8 mouse cellular contexts compared by ENCODE assay signal in the genomic region with DNA sequence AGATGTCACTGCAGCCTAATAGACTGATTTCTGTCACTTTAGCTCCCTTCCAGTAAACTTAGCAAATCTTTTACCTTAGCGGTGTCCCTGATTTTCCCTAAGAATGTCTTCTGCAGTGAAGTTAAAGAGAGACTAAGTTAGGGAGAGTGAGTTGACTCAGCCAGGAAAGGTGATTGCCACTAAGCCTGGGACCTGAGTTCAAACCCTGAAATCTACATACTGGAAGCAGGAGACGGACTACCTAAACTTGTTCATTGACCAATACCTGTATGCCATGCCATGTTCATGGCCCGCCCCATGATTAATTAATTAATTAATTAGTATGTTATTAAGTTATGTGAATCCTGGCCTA. TPM values are rescaled to one million over a fixed set of nuclear protein-coding genes. Genes with fewer than 3 reads are reported as not detected.
DNase-seq lines count a peak whose midpoint lies in the region; ATAC-seq lines count a peak whose summit lies in the region.

No protein-coding gene starts in this region.

- DNase-seq in cerebellum, postnatal 14 days = peak; percentile 47 to 65
- DNase-seq in cerebellum, postnatal 4 days (ENCODE audit: low spot score in 2 of 2) = no peak
- DNase-seq in ovary, postnatal 14 days (ENCODE audit: low spot score) = peak; percentile 21
- DNase-seq in ovary, postnatal 36 days (ENCODE audit: low spot score) = no peak
- peak; percentile 90 for DNase-seq in hindbrain, embryonic 14.5 days (ENCODE audit: low spot score)
- peak; percentile 90 for DNase-seq in midbrain, embryonic 14.5 days
- no peak for DNase-seq in testis, postnatal 10 days (ENCODE audit: low spot score)

- no peak overlapping the region for H3K27ac ChIP-seq in hindbrain, embryonic 14.5 days
- no peak overlapping the region for H3K27ac ChIP-seq in midbrain, embryonic 14.5 days (replicated peaks; ENCODE audit: low read depth, low read length)

- peak; percentile 24; the same call in 1 of the 2 replicates for ATAC-seq in hindbrain, embryonic 14.5 days (ENCODE audit: low FRiP score)
- peak; percentile 60; the same call in 1 of the 2 replicates for ATAC-seq in midbrain, embryonic 14.5 days (ENCODE audit: low FRiP score, low TSS enrichment)
- no peak for ATAC-seq in monocyte, adult 5-6 weeks (replicated peaks; ENCODE audit: insufficient number of reproducible peaks, low FRiP score, low TSS enrichment, poor library complexity, severe bottlenecking)

- H3K4me3 ChIP-seq in hindbrain, embryonic 14.5 days (replicated peaks; ENCODE audit: low read length) = no peak overlapping the region
- H3K4me3 ChIP-seq in midbrain, embryonic 14.5 days (replicated peaks; ENCODE audit: low read depth, low read length) = no peak overlapping the region

- H3K36me3 ChIP-seq in hindbrain, embryonic 14.5 days (replicated peaks; ENCODE audit: control insufficient read depth, insufficient read depth) = peaks cover under 1% of the 10 kb centered on the region; the same call in 1 of the 2 replicates
- no peaks in the 10 kb centered on the region for H3K36me3 ChIP-seq in midbrain, embryonic 14.5 days (ENCODE audit: control insufficient read depth, insufficient read depth, low read length)

- no peak overlapping the region for H3K4me2 ChIP-seq in hindbrain, embryonic 14.5 days (replicated peaks)
- no peak overlapping the region for H3K4me2 ChIP-seq in midbrain, embryonic 14.5 days (ENCODE audit: low read length)

- H3K4me1 ChIP-seq in hindbrain, embryonic 14.5 days (replicated peaks; ENCODE audit: control insufficient read depth, insufficient read depth, low read length) = no peaks in the 10 kb centered on the region
- no peaks in the 10 kb centered on the region for H3K4me1 ChIP-seq in midbrain, embryonic 14.5 days (ENCODE audit: control insufficient read depth, insufficient read depth, low read length)

- no peaks in the 10 kb centered on the region for H3K9me3 ChIP-seq in hindbrain, embryonic 14.5 days (ENCODE audit: control insufficient read depth, low read length)
- H3K9me3 ChIP-seq in midbrain, embryonic 14.5 days (ENCODE audit: control insufficient read depth, low read length) = no peaks in the 10 kb centered on the region

- H3K27me3 ChIP-seq in hindbrain, embryonic 14.5 days (ENCODE audit: control insufficient read depth, insufficient read depth, low read length) = no peaks in the 10 kb centered on the region
- H3K27me3 ChIP-seq in midbrain, embryonic 14.5 days (ENCODE audit: control insufficient read depth, insufficient read depth, low read length) = no peaks in the 10 kb centered on the region

- WGBS in hindbrain, embryonic 14.5 days = 60% methylated on average over 3 of the region's 3 CpGs
- 61% methylated on average over 3 of the region's 3 CpGs for WGBS in midbrain, embryonic 14.5 days

- H3K9ac ChIP-seq in hindbrain, embryonic 14.5 days = no peak overlapping the region
- H3K9ac ChIP-seq in midbrain, embryonic 14.5 days (replicated peaks; ENCODE audit: low read length) = no peak overlapping the region

RNA-seq across cellular contexts. Expression of a gene that starts 26.6 kb away (rescaled TPM):
- 43.7 and 48.0 TPM in 2 replicates for polyA plus RNA-seq in hindbrain, embryonic 14.5 days (2014; fragmentation: Nextera tagmentation; extraction: Ambion mirVana)
- 28.5 and 32.8 TPM in 2 replicates for polyA plus RNA-seq in midbrain, embryonic 14.5 days (2014; fragmentation: Nextera tagmentation; extraction: Ambion mirVana)
- total RNA-seq in monocyte, adult 5-6 weeks (2017) = 3.0 to 6.3 TPM (median 4.1 TPM) in 3 replicates

RNA-seq across cellular contexts. Expression of a gene that starts 26.6 kb away (rescaled TPM):
- 19.5 and 22.5 TPM in 2 replicates for polyA plus RNA-seq in hindbrain, embryonic 14.5 days (2014; fragmentation: Nextera tagmentation; extraction: Ambion mirVana)
- polyA plus RNA-seq in midbrain, embryonic 14.5 days (2014; fragmentation: Nextera tagmentation; extraction: Ambion mirVana) = 19.6 and 26.8 TPM in 2 replicates
- total RNA-seq in monocyte, adult 5-6 weeks (2017) = 40.1 to 60.1 TPM (median 48.5 TPM) in 3 replicates

Comparison
In these comparisons a context has a peak if more than half of its experiments do, and no peak if none do; other contexts are left out.
1. DNase-seq: peak in cerebellum, postnatal 14 days (2 of 2), ovary, postnatal 14 days (single experiment), hindbrain, embryonic 14.5 days (single experiment) and midbrain, embryonic 14.5 days (single experiment); none in cerebellum, postnatal 4 days (0 of 2), ovary, postnatal 36 days (single experiment) and testis, postnatal 10 days (single experiment).